Mouse (Mus musculus) lung, postnatal 36 days (tissue): ENCODE data around the gene Cav2.

Experiments used
- DNase-seq: peaks from one replicate; pipeline ENCODE4 v3.0.0; 2022; ENCODE audit warnings: mixed read lengths

Cav2 gene

GRCm38 (mm10) chr6:17280939-17281756 lies at the start of gene Cav2:
Gene Cav2 (plus strand): TSS chr6:17281185.
- peak; percentile 96 for DNase-seq

GRCm38 (mm10) chr6:17239693-17240092 lies 41.3 kb upstream of the Cav2 start:
- DNase-seq, result no peak

- DNase-seq, result no peak
These were observed 40.0 kb upstream of the Cav2 start for GRCm38 (mm10) chr6:17241013-17241412.

GRCm38 (mm10) chr6:17246959-17247358 lies 34.0 kb upstream of the Cav2 start:
- DNase-seq, result no peak

GRCm38 (mm10) chr6:17247673-17248072 lies 33.3 kb upstream of the Cav2 start:
- no peak for DNase-seq

- DNase-seq, result no peak
These were observed 32.7 kb upstream of the Cav2 start for GRCm38 (mm10) chr6:17248241-17248640.

- no peak for DNase-seq
These were observed 29.0 kb upstream of the Cav2 start for GRCm38 (mm10) chr6:17251958-17252357.

GRCm38 (mm10) chr6:17258142-17258541 lies 22.8 kb upstream of the Cav2 start:
- DNase-seq, result no peak

GRCm38 (mm10) chr6:17258911-17259310 lies 22.1 kb upstream of the Cav2 start:
- no peak for DNase-seq

- DNase-seq, result no peak
These were observed 18.2 kb upstream of the Cav2 start for GRCm38 (mm10) chr6:17262786-17263185.

- peak; percentile 58 for DNase-seq
These were observed 15.9 kb upstream of the Cav2 start for GRCm38 (mm10) chr6:17265043-17265442.

- no peak for DNase-seq
These were observed 14.5 kb upstream of the Cav2 start for GRCm38 (mm10) chr6:17266466-17266865.

GRCm38 (mm10) chr6:17278366-17278765 lies 2.6 kb upstream of the Cav2 start:
- DNase-seq, result no peak

GRCm38 (mm10) chr6:17281757-17282092 lies 740 bp downstream of the Cav2 start:
- no peak for DNase-seq

GRCm38 (mm10) chr6:17282159-17282558 lies 1.2 kb downstream of the Cav2 start:
- peak; percentile 79 for DNase-seq

- DNase-seq, result peak; percentile 67
These were observed 2.8 kb downstream of the Cav2 start for GRCm38 (mm10) chr6:17283834-17284233.

GRCm38 (mm10) chr6:17286381-17286780 lies 5.4 kb downstream of the Cav2 start:
- peak; percentile 60 for DNase-seq

- no peak for DNase-seq
These were observed 14.1 kb downstream of the Cav2 start for GRCm38 (mm10) chr6:17295116-17295515.

- DNase-seq, result peak; percentile 91
These were observed 25.1 kb downstream of the Cav2 start, which contains the start of gene Cav1 for GRCm38 (mm10) chr6:17305954-17306601. Gene Cav1 (plus strand): TSS chr6:17306335.

- DNase-seq, result peak; percentile 64
These were observed 25.8 kb downstream of the Cav2 start for GRCm38 (mm10) chr6:17306602-17307325.

- peak; percentile 90 for DNase-seq
These were observed 26.6 kb downstream of the Cav2 start for GRCm38 (mm10) chr6:17307461-17308115.

GRCm38 (mm10) chr6:17308661-17309060 lies 27.7 kb downstream of the Cav2 start:
- peak; percentile 53 for DNase-seq

- DNase-seq, result no peak
These were observed 28.3 kb downstream of the Cav2 start for GRCm38 (mm10) chr6:17309260-17309659.
